Mouse (Mus musculus) kidney, embryonic 16.5 days (tissue): Measurements from ENCODE around the gene H13. TPM values are rescaled to one million over a fixed set of nuclear protein-coding genes. Genes with fewer than 3 reads are reported as not detected.

Experiments
- ATAC-seq: fragments of 200-750 bp; cut with Nextera tagmentation; 2 replicates; pipeline ENCODE4 v1.8.0; 2017; ENCODE audit warnings: moderate TSS enrichment; ENCODE audit not compliant: low FRiP score, low TSS enrichment
- H3K27ac ChIP-seq: fragments of 300-500 bp; sonication (generic); 2 replicates; pipeline ENCODE4 v1.5.1; 2014; ENCODE audit warnings: low read length
- H3K27me3 ChIP-seq: fragments of 300-500 bp; sonication (generic); 2 replicates; pipeline ENCODE4 v1.6.1; 2014; ENCODE audit warnings: low read length, control low read depth, mixed read lengths; ENCODE audit not compliant: insufficient read depth
- H3K36me3 ChIP-seq: fragments of 300-500 bp; sonication (generic); 2 replicates; pipeline ENCODE4 v1.6.1; 2014; ENCODE audit warnings: low read length, control low read depth, mixed read lengths; ENCODE audit not compliant: insufficient read depth
- H3K4me1 ChIP-seq: fragments of 300-500 bp; sonication (generic); 2 replicates; pipeline ENCODE4 v1.6.1; 2014; ENCODE audit warnings: low read length, control low read depth, mixed read lengths; ENCODE audit not compliant: insufficient read depth
- H3K4me2 ChIP-seq: fragments of 300-500 bp; sonication (generic); replicated peaks from 2 replicates; pipeline ENCODE4 v1.6.1; 2014; ENCODE audit warnings: low read depth, low read length
- H3K4me3 ChIP-seq: fragments of 300-500 bp; sonication (generic); 2 replicates; pipeline ENCODE4 v1.5.1; 2014; ENCODE audit warnings: mild to moderate bottlenecking, low read length
- H3K9ac ChIP-seq: fragments of 300-500 bp; sonication (generic); replicated peaks from 2 replicates; pipeline ENCODE4 v1.6.1; 2014; ENCODE audit warnings: low read length
- H3K9me3 ChIP-seq: fragments of 300-500 bp; sonication (generic); 2 replicates; pipeline ENCODE4 v1.6.1; 2016; ENCODE audit warnings: low read length, control low read depth
- WGBS: fragments of 180-500 bp; shearing (Covaris S2); extraction: QIAGEN DNeasy Blood & Tissue Kit; methylation state at CpG from one replicate; pipeline ENCODE4 v1.1.7; 2014; 5-methylcytosine and 5-hydroxymethylcytosine counted together
- polyA plus RNA-seq: library from polyadenylated mRNA; unstranded; fragments of >200 nt; fragmentation: Nextera tagmentation; extraction: Ambion mirVana; gene quantifications from 2 replicates; pipeline ENCODE4 v1.2.1, GENCODE M21; 2015

H13 gene
- 158 and 159 TPM in 2 replicates for polyA plus RNA-seq

DNA sequence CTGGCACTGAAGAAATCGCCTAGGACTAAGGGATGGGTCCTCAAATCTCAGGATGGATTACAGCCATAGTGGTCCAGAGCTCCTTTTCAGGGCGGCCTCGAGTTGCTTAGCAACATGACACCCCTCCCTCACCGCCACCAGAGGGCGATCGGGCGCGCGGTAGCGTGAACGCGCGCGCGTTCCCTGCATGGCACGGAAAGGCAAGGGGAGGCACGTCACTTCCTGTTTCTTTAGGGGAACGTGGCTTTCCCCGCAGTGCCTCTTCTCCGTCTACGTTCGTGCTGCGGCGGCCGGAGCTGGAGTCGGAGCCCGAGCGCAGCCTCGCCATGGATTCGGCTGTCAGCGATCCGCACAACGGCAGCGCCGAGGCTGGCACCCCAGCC, at the start of gene H13:
Gene H13 (plus strand): TSS at position 206 of the 383 bp plus-strand sequence.
- ATAC-seq: peak; percentile 78
- Histone ChIP-seq H3K9me3 (no peaks in the 10 kb centered on the region), H3K36me3 (peaks cover 12% of the 10 kb centered on the region; the same call in 1 of the 2 replicates), H3K9ac (peak within 1 kb of the TSS; percentile 93), H3K27me3 (no peaks in the 10 kb centered on the region), H3K4me3 (peak within 1 kb of the TSS; percentile 88), H3K4me2 (peak within 1 kb of the TSS; percentile 68), H3K4me1 (peaks cover 35% of the 10 kb centered on the region), H3K27ac (peak within 1 kb of the TSS; percentile 90)
- 0% methylated on average over 35 of the region's 35 CpGs for WGBS

- peak overlapping the region; percentile 37; the same call in 1 of the 2 replicates for H3K9ac ChIP-seq
- H3K36me3 ChIP-seq: no peaks in the 10 kb centered on the region
- no peaks in the 10 kb centered on the region for H3K9me3 ChIP-seq
- H3K4me1 ChIP-seq: peaks cover 23% of the 10 kb centered on the region
- ATAC-seq: no peak
- 59% methylated on average over 9 of the region's 9 CpGs for WGBS
- 0 out of 2 replicates have a peak overlapping the region, but pooled peaks have one; percentile 9 for H3K4me3 ChIP-seq
- H3K4me2 ChIP-seq: peak overlapping the region; percentile 30; the same call in 1 of the 2 replicates
- no peaks in the 10 kb centered on the region for H3K27me3 ChIP-seq
- peak overlapping the region; percentile 90 for H3K27ac ChIP-seq
Observed at GRCm38 (mm10) chr2:152620367-152621134, 48.7 kb upstream of the H13 start.

- H3K27me3 ChIP-seq: no peaks in the 10 kb centered on the region
- peak overlapping the region; percentile 30; the same call in 1 of the 2 replicates for H3K4me2 ChIP-seq
- peaks cover 31% of the 10 kb centered on the region for H3K4me1 ChIP-seq
- WGBS: 22% methylated on average over 13 of the region's 13 CpGs
- no peak overlapping the region for H3K9ac ChIP-seq
- H3K9me3 ChIP-seq: no peaks in the 10 kb centered on the region
- no peaks in the 10 kb centered on the region for H3K36me3 ChIP-seq
- H3K27ac ChIP-seq: peak overlapping the region; percentile 90
- H3K4me3 ChIP-seq: 0 out of 2 replicates have a peak overlapping the region, but pooled peaks have one; percentile 6
- peak; percentile 80 for ATAC-seq
Observed at GRCm38 (mm10) chr2:152622151-152622550, 47.1 kb upstream of the H13 start.

DNA sequence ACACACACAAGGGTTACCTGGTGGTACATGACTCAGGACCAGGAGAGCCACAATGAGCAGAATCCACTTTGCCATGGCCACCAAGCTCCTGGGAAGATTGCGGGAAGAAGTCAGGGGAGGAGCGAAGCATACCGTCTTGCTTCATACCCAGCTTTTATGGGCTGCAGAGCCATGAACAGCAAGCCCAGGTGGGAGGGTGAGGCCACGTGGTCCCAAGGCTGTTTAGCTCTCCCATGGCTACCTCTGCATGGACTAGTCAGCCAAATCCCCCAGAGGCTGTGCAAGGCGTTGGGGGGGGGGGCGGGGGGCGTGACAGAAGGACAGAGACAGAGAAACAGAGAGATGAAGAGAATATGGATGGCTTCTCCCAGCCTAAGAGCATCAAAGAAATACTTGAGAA, 46.3 kb upstream of the H13 start, which contains the start of gene Defb25:
Gene Defb25 (minus strand): TSS at position 101 of the 400 bp plus-strand sequence.
- 0 out of 2 replicates have a peak within 1 kb of the TSS, but pooled peaks have one; percentile 6 for H3K4me3 ChIP-seq
- H3K9me3 ChIP-seq: no peaks in the 10 kb centered on the region
- H3K27ac ChIP-seq: peak within 1 kb of the TSS; percentile 90
- WGBS: 67% methylated on average over 7 of the region's 7 CpGs
- H3K36me3 ChIP-seq: no peaks in the 10 kb centered on the region
- peaks cover 31% of the 10 kb centered on the region for H3K4me1 ChIP-seq
- peak within 1 kb of the TSS; percentile 30; the same call in 1 of the 2 replicates for H3K4me2 ChIP-seq
- H3K27me3 ChIP-seq: peaks cover under 1% of the 10 kb centered on the region; the same call in 1 of the 2 replicates
- 0 out of 2 replicates have a peak within 1 kb of the TSS, but pooled peaks have one; percentile 9 for H3K9ac ChIP-seq
- ATAC-seq: no peak

- Histone ChIP-seq H3K9me3 (no peaks in the 10 kb centered on the region), H3K4me3 (no peak overlapping the region), H3K4me1 (peaks cover 43% of the 10 kb centered on the region), H3K9ac (no peak overlapping the region), H3K36me3 (no peaks in the 10 kb centered on the region), H3K4me2 (no peak overlapping the region), H3K27me3 (peaks cover 5% of the 10 kb centered on the region; the same call in 1 of the 2 replicates), H3K27ac (no peak overlapping the region)
- ATAC-seq: no peak
- WGBS: 84% methylated on average over 2 of the region's 2 CpGs
Observed at GRCm38 (mm10) chr2:152624566-152624965, 44.7 kb upstream of the H13 start.

GRCm38 (mm10) chr2:152625256-152625655, 44.0 kb upstream of the H13 start:
- no peak for ATAC-seq
- Histone ChIP-seq H3K27ac (no peak overlapping the region), H3K4me2 (no peak overlapping the region), H3K4me1 (peaks cover 46% of the 10 kb centered on the region), H3K4me3 (no peak overlapping the region), H3K9me3 (no peaks in the 10 kb centered on the region), H3K36me3 (peaks cover 5% of the 10 kb centered on the region; the same call in 1 of the 2 replicates), H3K27me3 (peaks cover 5% of the 10 kb centered on the region; the same call in 1 of the 2 replicates), H3K9ac (no peak overlapping the region)
- 13% methylated on average over 1 of the region's 1 CpGs for WGBS

DNA sequence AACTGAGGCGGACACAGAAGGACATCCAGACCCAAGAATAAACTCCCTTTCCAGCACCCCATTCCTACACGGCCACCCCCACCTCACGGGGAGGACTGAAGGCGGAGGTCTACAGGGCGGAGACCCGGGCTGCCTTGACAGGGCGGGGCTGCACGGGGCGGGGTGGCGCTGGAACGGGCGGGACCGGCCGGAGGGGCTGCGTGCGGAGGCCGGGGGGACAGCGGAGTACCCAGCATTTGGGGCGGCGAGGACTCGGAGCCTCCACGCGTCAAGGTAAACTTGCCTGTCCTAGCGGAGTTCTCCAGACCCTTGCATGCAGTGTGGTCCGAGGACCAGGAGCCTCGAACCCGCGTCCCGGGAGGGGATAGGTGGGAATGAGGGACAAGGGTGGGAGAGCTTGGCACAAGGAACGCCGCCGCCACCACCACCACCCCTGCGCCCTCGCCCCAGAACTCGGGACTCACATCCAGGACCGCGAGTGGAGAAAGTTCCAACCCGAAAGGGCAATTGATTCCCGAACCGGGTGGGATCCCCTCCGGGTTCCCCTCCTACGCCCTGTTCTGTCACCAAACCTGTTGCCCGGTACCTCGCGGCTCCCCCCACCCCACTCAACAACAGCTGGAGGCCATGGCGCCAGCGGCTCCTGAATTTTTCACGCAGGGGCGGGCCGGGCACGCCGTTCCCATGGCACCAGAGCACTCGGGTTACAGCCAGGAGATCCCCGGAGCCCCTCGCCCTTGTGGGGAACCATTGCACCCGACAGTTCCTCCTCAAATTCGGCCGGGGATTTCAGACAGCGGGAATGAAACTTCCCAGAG, 42.3 kb upstream of the H13 start, which contains the start of gene Rem1:
Gene Rem1 (plus strand): TSS at position 178 of the 818 bp plus-strand sequence.
- peak; percentile 57 for ATAC-seq

DNA sequence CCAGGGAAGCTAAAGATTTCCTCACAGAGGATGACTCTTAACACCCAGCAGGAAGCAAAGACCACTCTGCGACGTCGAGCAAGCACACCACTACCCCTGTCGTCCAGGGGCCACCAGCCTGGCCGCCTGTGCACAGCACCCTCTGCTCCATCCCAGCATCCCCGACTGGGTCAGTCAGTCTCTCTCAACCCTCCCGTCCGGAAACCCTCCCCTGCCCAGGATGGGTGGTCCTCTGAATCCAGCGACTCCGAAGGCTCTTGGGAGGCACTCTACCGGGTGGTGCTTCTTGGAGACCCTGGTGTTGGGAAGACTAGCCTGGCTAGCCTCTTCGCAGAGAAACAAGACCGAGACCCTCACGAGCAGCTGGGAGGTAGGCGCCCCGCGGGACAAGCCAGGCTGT, 41.2 kb upstream of the H13 start:
- peak; percentile 24; the same call in 1 of the 2 replicates for ATAC-seq

More for the DNA sequence above, 42.3 kb upstream of the H13 start, which contains the start of gene Rem1:
- Histone ChIP-seq H3K27me3 (peaks cover 5% of the 10 kb centered on the region; the same call in 1 of the 2 replicates), H3K27ac (peak within 1 kb of the TSS; percentile 62), H3K4me2 (peak within 1 kb of the TSS; percentile 74), H3K9ac (peak within 1 kb of the TSS; percentile 74), H3K9me3 (no peaks in the 10 kb centered on the region), H3K4me3 (peak within 1 kb of the TSS; percentile 60), H3K4me1 (peaks cover 48% of the 10 kb centered on the region), H3K36me3 (peaks cover 16% of the 10 kb centered on the region; the same call in 1 of the 2 replicates)
- whole genome bisulfite sequencing: under 1% methylated on average over 58 of the region's 59 CpGs

DNA sequence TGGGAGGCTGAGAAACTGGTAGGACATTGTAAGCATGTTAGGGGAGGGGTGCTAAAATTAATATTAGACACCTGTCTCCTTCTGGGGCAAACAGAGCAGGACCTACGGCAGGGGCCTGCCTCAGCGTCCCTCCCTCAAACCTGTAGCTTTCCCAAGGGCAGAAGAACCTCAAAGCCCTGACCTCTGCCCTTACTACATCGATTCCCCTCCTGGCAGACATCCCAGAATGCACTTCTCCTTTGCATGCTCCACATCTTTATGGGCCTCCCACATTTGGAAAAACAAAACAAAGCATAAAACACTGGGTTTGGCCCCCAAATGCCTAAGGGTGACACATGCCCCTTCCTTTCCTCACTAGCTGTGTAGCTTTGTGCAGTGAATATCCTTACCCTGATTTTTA, 40.0 kb upstream of the H13 start:
- peak overlapping the region; percentile 31; the same call in 1 of the 2 replicates for H3K27ac ChIP-seq
- H3K9ac ChIP-seq: peak overlapping the region; percentile 74
- peak overlapping the region; percentile 60 for H3K4me3 ChIP-seq
- WGBS: 21% methylated on average over 3 of the region's 3 CpGs
- H3K27me3 ChIP-seq: peaks cover 5% of the 10 kb centered on the region; the same call in 1 of the 2 replicates
- peak overlapping the region; percentile 74 for H3K4me2 ChIP-seq
- H3K4me1 ChIP-seq: peaks cover 62% of the 10 kb centered on the region
- no peaks in the 10 kb centered on the region for H3K9me3 ChIP-seq
- H3K36me3 ChIP-seq: peaks cover 21% of the 10 kb centered on the region
- no peak for ATAC-seq

More for the DNA sequence above, 41.2 kb upstream of the H13 start:
- peak overlapping the region; percentile 74 for H3K4me2 ChIP-seq
- H3K4me3 ChIP-seq: peak overlapping the region; percentile 60
- peaks cover 5% of the 10 kb centered on the region; the same call in 1 of the 2 replicates for H3K27me3 ChIP-seq
- 29% methylated on average over 17 of the region's 17 CpGs for WGBS
- H3K9ac ChIP-seq: peak overlapping the region; percentile 74
- H3K9me3 ChIP-seq: no peaks in the 10 kb centered on the region
- peak overlapping the region; percentile 62 for H3K27ac ChIP-seq
- H3K36me3 ChIP-seq: peaks cover 16% of the 10 kb centered on the region; the same call in 1 of the 2 replicates
- peaks cover 52% of the 10 kb centered on the region for H3K4me1 ChIP-seq
